Mouse (Mus musculus): Measurements from ENCODE around the gene Fam213b.

The Fam213b gene

DNA sequence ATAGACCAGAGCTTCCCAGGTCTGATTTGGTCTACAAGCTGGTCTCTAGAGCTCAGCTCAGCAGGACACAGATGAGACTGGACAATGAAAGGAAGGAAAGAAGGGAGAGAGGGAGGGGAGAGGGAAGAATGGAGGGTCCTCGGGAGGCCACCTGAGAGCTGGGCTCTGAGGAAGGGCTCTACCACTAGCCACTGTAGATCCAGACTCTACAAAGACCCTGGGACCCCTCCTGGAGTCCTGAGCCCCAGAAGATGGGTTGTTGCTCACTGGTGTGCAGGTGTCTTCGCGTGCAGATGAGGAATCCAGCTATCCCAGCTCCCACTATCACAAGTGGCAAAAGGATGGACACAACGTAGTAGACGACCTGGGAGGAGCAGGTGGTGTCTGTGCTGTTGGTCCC lies 24.0 kb upstream of the Fam213b start:
- no peak for DNase-seq (ENCODE audit: low read depth)

DNA sequence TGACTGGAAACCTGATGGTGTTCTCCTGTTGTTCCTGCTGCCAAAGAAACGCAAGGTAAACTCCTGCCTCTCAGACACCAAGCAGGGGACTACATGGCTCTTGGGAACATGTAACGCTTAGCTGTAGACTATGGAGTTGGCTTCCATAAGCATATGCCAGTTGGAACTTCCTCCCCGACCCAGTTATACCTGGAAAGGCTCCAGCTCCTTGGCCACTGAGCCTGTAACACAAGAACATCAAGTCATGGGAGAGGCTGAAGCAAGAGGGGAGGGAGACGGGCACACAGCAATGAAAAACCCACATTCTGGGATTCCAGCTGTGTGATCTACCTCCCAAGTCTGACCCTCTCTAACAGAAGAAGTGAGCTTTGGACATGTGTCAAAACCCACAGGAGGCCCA lies 23.4 kb upstream of the Fam213b start:
- no peak for DNase-seq (ENCODE audit: low read depth)

GRCm38 (mm10) chr4:154916662-154917061 lies 17.7 kb upstream of the Fam213b start:
- no peak for DNase-seq (ENCODE audit: low read depth)

DNA sequence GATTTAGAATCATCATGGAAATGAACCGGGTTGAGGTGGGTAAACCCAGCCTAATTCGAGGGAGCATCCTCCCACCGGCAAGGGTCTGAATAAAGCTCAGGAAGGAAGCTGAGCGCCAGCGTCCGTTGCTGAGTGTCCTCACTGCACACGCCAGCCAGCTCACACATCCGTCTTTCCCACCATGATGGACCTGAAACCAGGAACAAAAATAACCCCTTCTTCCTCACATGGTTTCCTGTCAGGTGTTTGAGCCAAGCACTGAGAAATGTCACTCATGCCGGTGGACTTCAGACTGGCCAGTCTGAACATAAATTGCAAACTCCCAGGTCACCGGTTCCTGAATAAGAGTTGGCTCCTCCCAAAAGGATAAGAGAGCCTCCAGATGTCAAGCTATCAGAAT lies 16.4 kb upstream of the Fam213b start:
- no peak for DNase-seq (ENCODE audit: low read depth)

GRCm38 (mm10) chr4:154914707-154915106 lies 15.8 kb upstream of the Fam213b start:
- no peak for DNase-seq (ENCODE audit: low read depth)

GRCm38 (mm10) chr4:154914252-154914651 lies 15.3 kb upstream of the Fam213b start:
- no peak for DNase-seq (ENCODE audit: low read depth)

DNA sequence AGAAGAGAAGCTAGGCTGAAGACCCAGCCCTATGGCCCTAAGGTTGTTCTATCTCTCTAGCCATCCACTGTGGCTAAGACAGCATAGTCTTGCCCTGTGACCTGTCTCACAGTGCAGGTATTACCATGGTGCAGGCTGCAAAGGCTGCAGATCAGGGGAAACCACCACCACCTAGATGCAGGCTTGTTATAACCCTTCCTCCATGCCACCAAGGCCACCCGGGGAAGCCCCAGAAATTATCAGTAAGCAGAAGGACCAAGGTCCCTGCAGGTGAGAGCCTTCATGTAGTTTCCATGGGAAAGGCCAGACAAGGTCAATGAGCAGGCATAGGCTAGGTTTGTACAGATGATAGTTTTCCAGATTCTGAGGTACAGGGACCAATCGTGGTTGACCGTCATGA lies 14.9 kb upstream of the Fam213b start:
- DNase-seq (ENCODE audit: low read depth): no peak

- DNase-seq (ENCODE audit: low read depth): no peak
Observed at GRCm38 (mm10) chr4:154911644-154912043, 12.7 kb upstream of the Fam213b start.

DNA sequence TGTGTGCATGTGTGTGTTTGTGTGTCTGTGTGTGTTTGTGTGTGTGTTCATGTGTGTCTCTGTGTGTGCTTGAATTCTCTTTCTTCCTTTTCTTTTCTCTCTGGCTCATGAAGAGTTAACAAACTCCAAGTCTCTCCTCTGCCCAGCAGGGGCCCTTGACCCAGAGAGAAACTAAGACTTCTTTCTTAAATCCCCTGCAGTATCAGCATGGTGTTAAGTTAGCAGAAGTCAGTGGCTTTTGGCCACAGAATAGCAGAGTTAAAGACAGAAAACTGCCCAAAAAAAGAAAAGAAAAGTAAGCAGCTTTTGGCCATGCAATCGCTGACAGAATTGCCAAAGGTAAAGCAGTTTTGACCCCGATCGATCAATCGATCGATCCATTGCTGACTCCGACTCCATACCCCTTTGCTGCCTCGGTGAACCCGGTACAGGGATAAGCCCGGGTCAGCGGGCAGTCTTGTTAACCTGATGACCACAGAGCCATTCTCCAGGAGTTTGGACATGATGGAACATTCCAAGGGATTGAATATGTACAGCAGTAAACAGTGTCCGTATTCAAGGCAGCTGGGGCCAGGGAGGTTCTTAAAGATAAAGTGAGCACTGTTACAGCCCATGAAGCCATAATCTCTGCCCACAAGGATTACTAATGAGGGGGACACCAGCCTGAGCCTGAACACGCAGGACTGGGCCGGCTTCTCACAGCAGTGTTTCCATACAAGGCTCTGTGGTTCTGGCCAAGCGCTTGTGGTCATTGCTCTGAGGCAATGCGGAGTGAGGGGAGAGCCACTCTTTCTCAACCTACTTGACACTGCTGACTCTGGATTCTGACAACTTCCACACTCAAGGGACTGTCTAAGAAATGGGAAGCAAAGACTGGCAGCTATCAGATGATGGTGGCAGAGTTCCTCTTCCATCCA lies 11.9 kb upstream of the Fam213b start:
- no peak for DNase-seq (ENCODE audit: low read depth)

DNA sequence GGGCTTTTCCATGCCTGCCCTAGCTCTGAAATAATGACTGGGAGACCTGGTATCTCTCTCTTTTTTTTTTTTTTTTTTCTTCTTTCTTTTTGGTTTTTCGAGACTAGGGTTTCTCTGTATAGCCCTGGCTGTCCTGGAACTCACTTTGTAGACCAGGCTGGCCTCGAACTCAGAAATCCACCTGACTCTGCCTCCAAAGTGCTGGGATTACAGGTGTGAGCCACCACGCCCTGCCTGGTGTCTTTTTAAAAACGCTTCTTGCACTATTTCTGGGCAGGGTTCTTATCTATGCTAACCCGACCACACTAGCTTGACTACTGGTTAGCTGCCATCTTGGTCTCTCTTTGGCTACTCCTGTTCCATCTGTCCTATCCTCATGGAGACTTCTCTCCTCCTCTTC lies 9.6 kb upstream of the Fam213b start:
- DNase-seq (ENCODE audit: low read depth): no peak

DNA sequence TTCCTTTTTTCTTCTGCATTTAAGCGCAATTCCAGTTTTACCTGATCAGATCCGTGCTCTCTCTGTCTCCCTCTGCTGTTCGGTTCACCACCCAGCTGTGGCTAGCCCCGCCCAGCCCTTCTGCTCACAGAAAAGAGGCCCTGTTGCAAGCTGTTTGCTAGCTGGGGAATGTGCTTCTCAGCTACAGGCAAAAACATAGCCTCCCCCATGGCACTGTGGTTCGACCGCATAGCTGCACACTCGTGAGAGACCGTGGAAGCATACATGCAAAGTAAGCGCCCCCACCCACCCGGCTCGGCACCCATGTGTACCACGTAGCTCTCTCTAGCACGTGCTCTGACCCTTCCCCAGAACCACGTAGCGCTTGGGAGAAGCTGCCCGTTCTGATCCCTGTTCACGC lies 8.9 kb upstream of the Fam213b start:
- peak; percentile 88 for DNase-seq (ENCODE audit: low read depth)

- peak; percentile 93 for DNase-seq (ENCODE audit: low read depth)
Observed at GRCm38 (mm10) chr4:154904185-154905071, 5.5 kb upstream of the Fam213b start.

DNA sequence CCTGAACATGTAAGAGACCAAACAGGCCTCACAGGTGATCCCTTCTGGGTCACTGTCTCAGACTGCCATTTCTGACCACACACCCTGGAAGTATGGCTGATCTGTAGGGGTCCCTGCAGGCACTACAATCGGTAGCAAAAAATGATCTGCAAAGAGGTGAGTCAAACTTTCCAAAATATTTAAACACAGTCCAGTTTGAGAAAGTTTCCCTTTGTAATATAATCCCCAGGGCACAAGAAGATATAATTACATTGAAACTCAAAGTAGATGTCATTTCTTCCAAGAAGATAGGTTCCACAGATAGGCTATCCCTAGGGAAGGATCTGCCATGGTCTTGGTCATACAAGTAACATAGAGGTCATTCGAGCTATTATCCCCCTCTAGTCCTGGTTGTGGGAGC lies 3.4 kb upstream of the Fam213b start:
- DNase-seq (ENCODE audit: low read depth): no peak

GRCm38 (mm10) chr4:154897676-154898465 lies 1.1 kb downstream of the Fam213b start:
- no peak for DNase-seq (ENCODE audit: low read depth)

GRCm38 (mm10) chr4:154895549-154895948 lies 3.4 kb downstream of the Fam213b start:
- DNase-seq (ENCODE audit: low read depth): no peak

- no peak for DNase-seq (ENCODE audit: low read depth)
Observed at GRCm38 (mm10) chr4:154890887-154891286, 8.0 kb downstream of the Fam213b start.

- DNase-seq (ENCODE audit: low read depth): no peak
Observed at GRCm38 (mm10) chr4:154887593-154888250, 11.2 kb downstream of the Fam213b start.

DNA sequence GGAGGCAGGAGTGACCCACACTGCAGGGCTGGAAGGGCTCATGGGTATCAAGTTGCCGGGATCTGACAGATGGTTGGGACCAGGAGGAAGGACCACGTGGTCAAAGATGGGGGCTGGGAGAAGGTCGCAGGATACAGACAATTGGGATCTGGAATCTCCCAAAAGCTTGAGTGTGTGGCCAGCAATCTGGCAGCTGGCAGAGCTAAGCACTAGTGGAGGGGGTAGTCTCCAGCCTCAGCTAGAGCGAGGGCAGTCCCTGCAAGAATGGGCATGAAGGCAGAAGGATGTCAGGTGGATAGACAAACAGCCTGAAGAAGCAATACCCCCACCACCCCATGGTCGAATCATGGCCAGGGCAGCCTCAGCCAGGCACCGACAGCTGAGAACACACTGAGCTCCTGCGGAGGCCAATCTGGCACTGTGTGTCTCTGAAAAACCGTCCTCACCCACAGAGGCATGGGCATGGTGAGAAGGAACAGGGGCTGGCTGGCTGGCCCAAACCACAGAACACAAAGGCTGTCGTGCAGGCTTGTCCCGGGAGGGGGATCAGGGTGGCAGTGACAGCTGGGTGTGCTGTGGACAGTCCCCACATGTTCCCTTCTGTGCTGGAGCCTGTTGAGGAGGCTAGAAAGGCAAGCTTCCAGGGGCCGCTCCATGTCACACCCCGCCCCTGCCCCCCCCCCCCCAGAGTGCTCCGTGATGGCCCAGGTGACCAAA lies 11.9 kb downstream of the Fam213b start:
- no peak for DNase-seq (ENCODE audit: low read depth)

GRCm38 (mm10) chr4:154885416-154885815 lies 13.5 kb downstream of the Fam213b start:
- no peak for DNase-seq (ENCODE audit: low read depth)

- no peak for DNase-seq (ENCODE audit: low read depth)
Observed at GRCm38 (mm10) chr4:154882014-154882659, 16.8 kb downstream of the Fam213b start.
